Mouse (Mus musculus): ENCODE measurements around the gene Ncam1. TPM values are rescaled to one million over a fixed set of nuclear protein-coding genes. Genes with fewer than 3 reads are reported as not detected.

The Ncam1 gene
- polyA plus RNA-seq, 1 experiment: 0.31 TPM

GRCm38 (mm10) chr9:49635668-49636326 is 162.9 kb downstream of the Ncam1 start:
- no peaks in the 10 kb centered on the region for H3K27me3 ChIP-seq (replicated peaks)
- peaks cover 4% of the 10 kb centered on the region; the same call in 1 of the 2 replicates for H3K9me3 ChIP-seq
- H3K36me3 ChIP-seq (replicated peaks; ENCODE audit: low read length): no peaks in the 10 kb centered on the region
- H3K4me1 ChIP-seq: no peaks in the 10 kb centered on the region
- no peak overlapping the region for H3K4me3 ChIP-seq (replicated peaks)
- TF ChIP-seq GATA1 (IDR thresholded peaks at IDR 0.05; ENCODE audit: borderline replicate concordance, low read length): no peak
- TF ChIP-seq FLI1 (IDR thresholded peaks at IDR 0.05; ENCODE audit: low read length): no peak

- Histone ChIP-seq H3K4me3 (replicated peaks) (no peak overlapping the region), H3K9me3 (no peaks in the 10 kb centered on the region), H3K36me3 (replicated peaks; ENCODE audit: low read length) (no peaks in the 10 kb centered on the region), H3K27me3 (replicated peaks) (no peaks in the 10 kb centered on the region), H3K4me1 (no peaks in the 10 kb centered on the region)
- TF ChIP-seq GATA1 (IDR thresholded peaks at IDR 0.05; ENCODE audit: borderline replicate concordance, low read length): no peak
- TF ChIP-seq FLI1 (IDR thresholded peaks at IDR 0.05; ENCODE audit: low read length): no peak
Measured at GRCm38 (mm10) chr9:49632591-49632990, 166.1 kb downstream of the Ncam1 start.

DNA sequence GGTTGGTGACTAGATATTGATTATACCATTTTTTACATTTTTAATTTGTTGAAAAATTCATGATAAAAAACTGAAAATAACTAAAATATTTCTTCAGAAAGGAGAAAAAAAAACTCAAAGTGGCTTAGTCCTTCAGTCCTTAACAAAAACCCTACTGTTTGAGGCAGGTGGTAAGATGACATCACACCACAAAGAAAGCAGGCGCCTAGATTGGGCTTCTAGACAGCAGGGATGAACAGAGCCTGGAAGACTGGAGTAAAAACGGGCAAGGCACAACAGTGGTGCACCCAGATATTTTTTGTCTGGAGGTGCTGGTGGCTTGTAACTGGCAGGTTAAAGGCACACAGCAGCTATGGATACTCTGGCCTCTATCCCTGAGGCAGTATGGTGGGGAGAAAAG is 168.4 kb downstream of the Ncam1 start:
- Histone ChIP-seq H3K4me3 (replicated peaks) (no peak overlapping the region), H3K27me3 (replicated peaks) (no peaks in the 10 kb centered on the region), H3K36me3 (replicated peaks; ENCODE audit: low read length) (no peaks in the 10 kb centered on the region), H3K9me3 (no peaks in the 10 kb centered on the region), H3K4me1 (no peaks in the 10 kb centered on the region)
- TF ChIP-seq FLI1 (IDR thresholded peaks at IDR 0.05; ENCODE audit: low read length) (no peak), GATA1 (IDR thresholded peaks at IDR 0.05; ENCODE audit: borderline replicate concordance, low read length) (no peak)

- no peaks in the 10 kb centered on the region for H3K27me3 ChIP-seq (replicated peaks)
- TF ChIP-seq FLI1 (IDR thresholded peaks at IDR 0.05; ENCODE audit: low read length) (no peak), GATA1 (IDR thresholded peaks at IDR 0.05; ENCODE audit: borderline replicate concordance, low read length) (no peak)
- no peaks in the 10 kb centered on the region for H3K36me3 ChIP-seq (replicated peaks; ENCODE audit: low read length)
- no peaks in the 10 kb centered on the region for H3K4me1 ChIP-seq
- no peak overlapping the region for H3K4me3 ChIP-seq (replicated peaks)
- peaks cover 2% of the 10 kb centered on the region for H3K9me3 ChIP-seq
Measured at GRCm38 (mm10) chr9:49624910-49625309, 173.8 kb downstream of the Ncam1 start.

- no peaks in the 10 kb centered on the region for H3K4me1 ChIP-seq
- TF ChIP-seq GATA1 (IDR thresholded peaks at IDR 0.05; ENCODE audit: borderline replicate concordance, low read length) (no peak), FLI1 (IDR thresholded peaks at IDR 0.05; ENCODE audit: low read length) (no peak)
- H3K4me3 ChIP-seq (replicated peaks): no peak overlapping the region
- H3K36me3 ChIP-seq (replicated peaks; ENCODE audit: low read length): no peaks in the 10 kb centered on the region
- H3K27me3 ChIP-seq (replicated peaks): no peaks in the 10 kb centered on the region
- H3K9me3 ChIP-seq: peaks cover 9% of the 10 kb centered on the region
Measured at GRCm38 (mm10) chr9:49623934-49624505, 174.7 kb downstream of the Ncam1 start.

DNA sequence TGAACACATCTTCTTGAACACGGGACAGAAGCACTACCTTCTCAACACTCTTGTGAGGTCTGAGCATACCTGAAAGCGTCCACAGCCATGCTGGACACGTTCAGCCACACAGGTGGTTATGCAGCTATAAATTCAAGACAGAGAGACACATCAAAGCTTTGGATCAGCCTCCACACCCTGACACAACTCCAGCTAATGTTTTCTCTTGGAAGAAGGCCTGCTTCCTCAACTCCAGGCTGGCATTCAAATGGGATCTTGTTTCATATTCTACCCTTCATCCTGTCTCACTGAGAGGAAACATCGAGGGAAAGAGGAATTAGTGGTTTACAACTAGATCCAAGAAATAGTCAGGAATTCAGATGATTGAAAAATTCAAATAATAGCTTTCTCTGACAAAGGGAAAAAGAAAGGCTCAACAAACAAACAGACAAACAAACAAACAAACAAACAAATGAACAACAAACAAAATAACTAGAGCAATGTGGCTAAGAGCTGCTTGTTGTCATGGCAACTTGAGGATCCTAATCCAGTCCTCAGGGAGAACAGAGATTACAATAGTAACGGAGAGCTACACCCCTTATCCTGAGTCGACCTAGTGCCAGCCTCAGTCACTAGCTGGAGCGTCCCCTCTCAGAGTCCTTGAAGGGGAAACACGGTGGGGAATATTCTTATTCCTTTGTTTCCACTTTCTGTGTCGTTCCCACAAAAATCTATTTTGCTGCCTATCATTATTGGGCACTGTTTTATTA is 175.6 kb downstream of the Ncam1 start:
- peaks cover 9% of the 10 kb centered on the region for H3K9me3 ChIP-seq

DNA sequence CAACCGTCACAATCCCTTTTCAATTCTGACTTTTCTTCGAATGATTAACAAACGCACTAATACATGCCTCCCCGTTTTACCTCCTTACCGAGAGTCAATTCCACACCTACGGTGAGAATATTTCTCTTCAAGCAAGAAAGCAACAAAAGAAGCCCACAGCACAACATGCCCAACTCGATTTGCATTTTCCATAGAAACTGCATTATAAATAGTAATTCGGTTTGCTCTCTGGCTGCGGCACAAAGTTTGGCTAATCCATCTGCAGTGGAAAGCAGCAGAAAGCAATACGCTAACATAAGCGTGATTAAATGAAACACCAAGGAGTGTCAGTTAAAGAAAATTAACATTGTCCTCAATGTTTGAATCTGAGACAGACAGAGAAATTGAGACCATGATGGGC is 177.0 kb downstream of the Ncam1 start:
- Histone ChIP-seq H3K4me1 (no peaks in the 10 kb centered on the region), H3K27me3 (replicated peaks) (no peaks in the 10 kb centered on the region), H3K36me3 (replicated peaks; ENCODE audit: low read length) (no peaks in the 10 kb centered on the region), H3K9me3 (peaks cover 9% of the 10 kb centered on the region), H3K4me3 (replicated peaks) (no peak overlapping the region)
- TF ChIP-seq FLI1 (IDR thresholded peaks at IDR 0.05; ENCODE audit: low read length): no peak
- TF ChIP-seq GATA1 (IDR thresholded peaks at IDR 0.05; ENCODE audit: borderline replicate concordance, low read length): no peak

More for the DNA sequence above, 175.6 kb downstream of the Ncam1 start:
- Histone ChIP-seq H3K36me3 (replicated peaks; ENCODE audit: low read length) (no peaks in the 10 kb centered on the region), H3K4me3 (replicated peaks) (no peak overlapping the region), H3K4me1 (no peaks in the 10 kb centered on the region), H3K27me3 (replicated peaks) (no peaks in the 10 kb centered on the region)
- TF ChIP-seq GATA1 (IDR thresholded peaks at IDR 0.05; ENCODE audit: borderline replicate concordance, low read length): no peak
- no peak for TF ChIP-seq FLI1 (IDR thresholded peaks at IDR 0.05; ENCODE audit: low read length)

DNA sequence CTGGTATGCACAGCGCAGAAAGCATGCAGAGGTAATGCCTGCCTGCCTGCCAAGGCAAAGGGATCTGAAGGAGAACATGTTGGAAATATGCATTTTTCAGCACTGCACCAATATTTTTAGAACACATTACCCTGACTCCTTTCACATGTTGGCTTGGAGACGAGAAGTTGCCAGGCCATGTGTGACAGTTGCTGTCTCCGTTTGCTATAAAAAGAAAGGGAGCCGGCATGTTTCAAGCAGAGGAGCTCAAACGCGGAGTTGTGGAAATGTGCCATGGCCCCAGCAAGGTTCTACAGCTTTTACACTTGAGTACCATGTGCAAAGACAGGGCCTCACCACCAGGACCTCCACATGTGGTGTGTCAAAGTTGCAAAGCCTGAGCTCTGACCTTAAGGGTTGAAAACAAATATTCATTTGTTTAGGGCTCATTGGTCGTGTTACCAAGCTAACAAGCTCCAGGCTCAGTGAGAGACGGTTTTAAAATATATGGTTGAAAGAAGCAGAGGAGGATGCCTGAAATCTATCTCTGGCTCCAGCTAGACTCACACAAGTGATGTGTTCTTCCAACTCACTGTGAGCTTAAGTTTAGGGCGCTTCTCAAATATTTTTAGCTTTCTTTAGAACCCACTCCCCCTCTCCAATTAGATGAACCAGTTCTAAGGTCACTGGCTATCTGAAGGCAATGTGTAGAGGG is 179.9 kb downstream of the Ncam1 start:
- Histone ChIP-seq H3K9me3 (peaks cover 9% of the 10 kb centered on the region), H3K27me3 (replicated peaks) (no peaks in the 10 kb centered on the region), H3K4me1 (no peaks in the 10 kb centered on the region), H3K4me3 (replicated peaks) (no peak overlapping the region), H3K36me3 (replicated peaks; ENCODE audit: low read length) (no peaks in the 10 kb centered on the region)
- no peak for TF ChIP-seq GATA1 (IDR thresholded peaks at IDR 0.05; ENCODE audit: borderline replicate concordance, low read length)

DNA sequence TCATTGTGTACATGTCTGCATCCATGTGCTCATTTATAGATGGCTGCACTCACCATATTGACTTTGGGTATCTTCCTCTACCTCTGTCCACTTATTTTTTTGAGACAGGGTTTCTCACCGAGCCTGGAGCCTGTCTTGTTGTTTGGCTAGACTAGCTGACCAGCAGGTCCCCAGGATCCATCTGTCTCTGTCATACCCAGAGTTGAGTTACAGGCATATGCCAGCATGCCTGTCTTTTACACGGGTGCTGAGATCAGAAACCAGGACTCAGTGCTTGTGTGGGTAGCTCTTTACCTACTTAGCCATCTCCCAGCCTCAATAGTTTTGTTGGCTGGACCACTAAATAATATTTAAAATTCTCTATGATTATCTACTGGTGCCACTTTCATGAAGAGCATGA is 180.5 kb downstream of the Ncam1 start:
- no peak for TF ChIP-seq FLI1 (IDR thresholded peaks at IDR 0.05; ENCODE audit: low read length)
- no peak for TF ChIP-seq GATA1 (IDR thresholded peaks at IDR 0.05; ENCODE audit: borderline replicate concordance, low read length)
- Histone ChIP-seq H3K9me3 (peaks cover 9% of the 10 kb centered on the region), H3K36me3 (replicated peaks; ENCODE audit: low read length) (no peaks in the 10 kb centered on the region), H3K4me3 (replicated peaks) (no peak overlapping the region), H3K27me3 (replicated peaks) (no peaks in the 10 kb centered on the region), H3K4me1 (no peaks in the 10 kb centered on the region)

Measured in megakaryocyte, embryonic 14.5 days (primary cell).